10 mouse cellular contexts compared by ENCODE assay signal in genomic region chr1:37999552-37999951, GRCm38 (mm10). TPM values are rescaled to one million over a fixed set of nuclear protein-coding genes. Genes with fewer than 3 reads are reported as not detected.
DNase-seq lines count a peak whose midpoint lies in the region; ATAC-seq and TF ChIP-seq lines count a peak whose summit lies in the region.
"Had no signal": no experiment of that assay in that cellular context is flagged by ENCODE, and none has a peak within 500 bp of the region (broad histone marks: within the 10 kb centered on the region; RNA-seq: fewer than 3 reads in every experiment).

No protein-coding gene starts in this region.

- no peak for ATAC-seq in heart, postnatal 0 days (ENCODE audit: insufficient read depth, low read depth)
- no peak for ATAC-seq in hindbrain, embryonic 14.5 days (ENCODE audit: low FRiP score)
- ATAC-seq in midbrain, embryonic 11.5 days (ENCODE audit: low FRiP score) = no peak
- no peak for ATAC-seq in CD4-positive, CD25-positive, alpha-beta regulatory T cell, adult 4 months
- ATAC-seq: Patski had no signal

- intact Hi-C loops in heart, postnatal 25 days (cut with DNase I) = loop anchor here (5.0 to 10.0 kb wide), 2 partner anchors 107 to 135 kb away; partner anchors contain the start of genes Mitd1, Mrpl30 and Tsga10

- TF ChIP-seq CTCF in heart, postnatal 0 days (IDR thresholded peaks at IDR 0.05; ENCODE audit: low read depth) = no peak

- H3K9me3 ChIP-seq in heart, postnatal 0 days (replicated peaks; ENCODE audit: control insufficient read depth, low read length) = no peaks in the 10 kb centered on the region
- no peaks in the 10 kb centered on the region for H3K9me3 ChIP-seq in hindbrain, embryonic 14.5 days (ENCODE audit: control insufficient read depth, low read length)
- H3K9me3 ChIP-seq in midbrain, embryonic 11.5 days (ENCODE audit: control insufficient read depth, low read length) = no peaks in the 10 kb centered on the region

- TF ChIP-seq EP300 in heart, postnatal 0 days (IDR thresholded peaks at IDR 0.05; ENCODE audit: low read depth) = no peak

- H3K27ac ChIP-seq in heart, postnatal 0 days (ENCODE audit: low read depth) = no peak overlapping the region
- no peak overlapping the region for H3K27ac ChIP-seq in hindbrain, embryonic 14.5 days
- no peak overlapping the region for H3K27ac ChIP-seq in midbrain, embryonic 11.5 days (ENCODE audit: low read depth, low read length)

- DNase-seq in heart, postnatal 0 days (ENCODE audit: low spot score) = no peak
- no peak for DNase-seq in heart, postnatal 25 days (ENCODE audit: low spot score)
- peak; percentile 81 for DNase-seq in MEL-GATA-1-ER (ENCODE audit: extremely low read depth, low read depth)
- DNase-seq in hindbrain, embryonic 14.5 days (ENCODE audit: low spot score) = no peak
- no peak for DNase-seq in midbrain, embryonic 11.5 days (ENCODE audit: low spot score, missing footprints)
- DNase-seq in right cerebral cortex, postnatal 4 days = no peak
- no peak for DNase-seq in cerebellum, postnatal 25 days

- peak overlapping the region; percentile 80; the same call in 1 of the 2 replicates for H3K4me2 ChIP-seq in heart, postnatal 0 days (ENCODE audit: low read depth, low read length)
- H3K4me2 ChIP-seq in hindbrain, embryonic 14.5 days (replicated peaks) = peak overlapping the region; percentile 85; the same call in 1 of the 2 replicates
- peak overlapping the region; percentile 60; the same call in 1 of the 2 replicates for H3K4me2 ChIP-seq in midbrain, embryonic 11.5 days

- H3K9ac ChIP-seq in heart, postnatal 0 days (replicated peaks; ENCODE audit: low read depth, low read length) = no peak overlapping the region
- no peak overlapping the region for H3K9ac ChIP-seq in hindbrain, embryonic 14.5 days
- no peak overlapping the region for H3K9ac ChIP-seq in midbrain, embryonic 11.5 days (ENCODE audit: low read length)

- peaks cover 10% of the 10 kb centered on the region for H3K36me3 ChIP-seq in heart, postnatal 0 days (replicated peaks; ENCODE audit: control insufficient read depth, insufficient read depth, low read length)
- peaks cover 15% of the 10 kb centered on the region for H3K36me3 ChIP-seq in hindbrain, embryonic 14.5 days (replicated peaks; ENCODE audit: control insufficient read depth, insufficient read depth)
- peaks cover 6% of the 10 kb centered on the region; the same call in 1 of the 2 replicates for H3K36me3 ChIP-seq in midbrain, embryonic 11.5 days (ENCODE audit: control insufficient read depth, insufficient read depth, low read length)

- H3K4me1 ChIP-seq in heart, postnatal 0 days (ENCODE audit: control insufficient read depth, insufficient read depth) = peaks cover 7% of the 10 kb centered on the region
- H3K4me1 ChIP-seq in hindbrain, embryonic 14.5 days (replicated peaks; ENCODE audit: control insufficient read depth, insufficient read depth, low read length) = peaks cover 18% of the 10 kb centered on the region
- peaks cover 13% of the 10 kb centered on the region for H3K4me1 ChIP-seq in midbrain, embryonic 11.5 days (ENCODE audit: control insufficient read depth, insufficient read depth, low read length)

- H3K27me3 ChIP-seq in heart, postnatal 0 days (ENCODE audit: control insufficient read depth, insufficient read depth, low read length) = no peaks in the 10 kb centered on the region
- H3K27me3 ChIP-seq in hindbrain, embryonic 14.5 days (ENCODE audit: control insufficient read depth, insufficient read depth, low read length) = no peaks in the 10 kb centered on the region
- H3K27me3 ChIP-seq in midbrain, embryonic 11.5 days (ENCODE audit: control insufficient read depth, insufficient read depth, low read length) = no peaks in the 10 kb centered on the region
- H3K27me3 ChIP-seq: Patski had no signal

- peak overlapping the region; percentile 87; the same call in 1 of the 2 replicates for H3K4me3 ChIP-seq in heart, postnatal 0 days (ENCODE audit: low read depth, low read length)
- peak overlapping the region; percentile 96; the same call in 1 of the 2 replicates for H3K4me3 ChIP-seq in hindbrain, embryonic 14.5 days (replicated peaks; ENCODE audit: low read length)
- no peak overlapping the region for H3K4me3 ChIP-seq in midbrain, embryonic 11.5 days (ENCODE audit: low read depth, low read length)

- WGBS in heart, postnatal 0 days = 58% methylated on average over 3 of the region's 3 CpGs
- WGBS in hindbrain, embryonic 14.5 days = 86% methylated on average over 3 of the region's 3 CpGs
- WGBS in midbrain, embryonic 11.5 days = 83% methylated on average over 3 of the region's 3 CpGs

RNA-seq across cellular contexts. Expression of gene Eif5b, which starts 1.7 kb away (rescaled TPM):
- total RNA-seq in heart, postnatal 0 days (2014; rRNA removed; ENCODE audit: low replicate concordance) = 10.4 and 17.8 TPM in 2 replicates
- 14.4 and 15.0 TPM in 2 replicates for polyA plus RNA-seq in heart, postnatal 0 days (2015; fragmentation: Nextera tagmentation; extraction: Ambion mirVana)
- total RNA-seq in heart, postnatal 25 days (2021) = 10 to 100 TPM; 42.9 to 45.7 TPM
- polyA plus RNA-seq in hindbrain, embryonic 14.5 days (2014; fragmentation: Nextera tagmentation; extraction: Ambion mirVana) = 18.7 and 19.6 TPM in 2 replicates
- 27.6 and 28.9 TPM in 2 replicates for polyA plus RNA-seq in midbrain, embryonic 11.5 days (2014; fragmentation: Nextera tagmentation; extraction: Ambion mirVana)
- polyA plus RNA-seq in CD4-positive, CD25-positive, alpha-beta regulatory T cell, adult 4 months (2017; shearing (Covaris generic)) = 10 to 100 TPM; 30.5 to 32.9 TPM

RNA-seq across cellular contexts. Expression of gene Txndc9, which starts 1.9 kb away (rescaled TPM):
- 16.9 and 21.9 TPM in 2 replicates for total RNA-seq in heart, postnatal 0 days (2014; rRNA removed; ENCODE audit: low replicate concordance)
- 98.0 and 108 TPM in 2 replicates for polyA plus RNA-seq in heart, postnatal 0 days (2015; fragmentation: Nextera tagmentation; extraction: Ambion mirVana)
- total RNA-seq in heart, postnatal 25 days (2021) = 10 to 100 TPM; 52.6 to 57.2 TPM
- polyA plus RNA-seq in hindbrain, embryonic 14.5 days (2014; fragmentation: Nextera tagmentation; extraction: Ambion mirVana) = 129 and 144 TPM in 2 replicates
- 176 and 188 TPM in 2 replicates for polyA plus RNA-seq in midbrain, embryonic 11.5 days (2014; fragmentation: Nextera tagmentation; extraction: Ambion mirVana)
- polyA plus RNA-seq in CD4-positive, CD25-positive, alpha-beta regulatory T cell, adult 4 months (2017; shearing (Covaris generic)) = 100 to 1,000 TPM; 143 to 173 TPM

RNA-seq across cellular contexts. Expression of gene Lyg1, which starts 42.0 kb away (rescaled TPM):
- total RNA-seq in heart, postnatal 0 days (2014; rRNA removed; ENCODE audit: low replicate concordance) = not detected in 2 replicates
- polyA plus RNA-seq in heart, postnatal 0 days (2015; fragmentation: Nextera tagmentation; extraction: Ambion mirVana) = not detected in 2 replicates
- not detected for total RNA-seq in heart, postnatal 25 days (2021)
- polyA plus RNA-seq in hindbrain, embryonic 14.5 days (2014; fragmentation: Nextera tagmentation; extraction: Ambion mirVana) = not detected in 2 replicates
- not detected in 2 replicates for polyA plus RNA-seq in midbrain, embryonic 11.5 days (2014; fragmentation: Nextera tagmentation; extraction: Ambion mirVana)
- not detected for polyA plus RNA-seq in CD4-positive, CD25-positive, alpha-beta regulatory T cell, adult 4 months (2017; shearing (Covaris generic))
- total RNA-seq: left cerebral cortex, adult 18-20 months had no signal
- polyA plus RNA-seq: Patski had no signal
